Mouse (Mus musculus): ENCODE data around the gene Tmem243. TPM values are rescaled to one million over a fixed set of nuclear protein-coding genes. Genes with fewer than 3 reads are reported as not detected.

The Tmem243 gene
- polyA plus RNA-seq (2015; fragmentation: Illumina TruSeq; extraction: RNeasy Lipid Tissue Mini Kit (QIAGEN cat#74804); ENCODE audit: low read depth, low replicate concordance) = 25.2 TPM

GRCm38 (mm10) chr5:9100207-9100848, at the start of gene Tmem243:
Gene Tmem243 (plus strand): TSS chr5:9100668.

GRCm38 (mm10) chr5:9161456-9162041, 61.1 kb downstream of the Tmem243 start, which contains the start of gene Dmtf1:
Gene Dmtf1 (minus strand): TSS chr5:9161776.

Other genes with a start within 250 kb of the Tmem243 start
- gene Abcb4, start 207.0 kb upstream of the Tmem243 start, polyA plus RNA-seq (2015; fragmentation: Illumina TruSeq; extraction: RNeasy Lipid Tissue Mini Kit (QIAGEN cat#74804); ENCODE audit: low read depth, low replicate concordance) = 2.5 TPM
- 36.4 TPM for gene Crot, start 103.3 kb upstream of the Tmem243 start, polyA plus RNA-seq (2015; fragmentation: Illumina TruSeq; extraction: RNeasy Lipid Tissue Mini Kit (QIAGEN cat#74804); ENCODE audit: low read depth, low replicate concordance)
- gene Dmtf1, start 61.1 kb downstream of the Tmem243 start, polyA plus RNA-seq (2015; fragmentation: Illumina TruSeq; extraction: RNeasy Lipid Tissue Mini Kit (QIAGEN cat#74804); ENCODE audit: low read depth, low replicate concordance) = 64.3 TPM
- gene 9330182L06Rik, start 165.4 kb downstream of the Tmem243 start, polyA plus RNA-seq (2015; fragmentation: Illumina TruSeq; extraction: RNeasy Lipid Tissue Mini Kit (QIAGEN cat#74804); ENCODE audit: low read depth, low replicate concordance) = 27.6 TPM